Comparison of ENCODE assay signal across 17 mouse cellular contexts in the genomic region with DNA sequence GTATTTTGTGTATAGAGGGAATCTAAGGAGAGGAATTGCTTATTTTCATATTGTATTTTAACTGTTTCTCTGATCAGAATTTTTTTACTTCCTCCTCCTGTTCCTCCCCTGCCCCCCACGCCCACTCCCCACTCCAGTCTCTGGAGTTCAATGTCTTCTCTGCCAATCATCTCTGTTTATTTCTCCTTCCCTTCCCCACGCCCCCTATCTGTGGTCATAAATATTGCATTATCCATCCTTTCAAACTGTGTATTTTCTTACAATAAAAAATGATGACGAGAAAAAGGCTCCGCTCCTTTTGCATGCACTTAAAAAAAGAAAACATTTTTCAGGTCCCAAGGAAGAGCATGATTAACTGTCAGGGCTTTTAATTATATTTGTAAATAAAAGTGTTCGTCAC. TPM values are rescaled to one million over a fixed set of nuclear protein-coding genes. Genes with fewer than 3 reads are reported as not detected.
DNase-seq lines count a peak whose midpoint lies in the region; ATAC-seq and TF ChIP-seq lines count a peak whose summit lies in the region.
"Had no signal": no experiment of that assay in that cellular context is flagged by ENCODE, and none has a peak within 500 bp of the region (broad histone marks: within the 10 kb centered on the region; RNA-seq: fewer than 3 reads in every experiment).

No protein-coding gene starts in this region.

- H3K36me3 ChIP-seq in kidney, postnatal 0 days (ENCODE audit: insufficient read depth, low read length): no peaks in the 10 kb centered on the region

- ATAC-seq in kidney, postnatal 0 days (replicated peaks; ENCODE audit: low FRiP score, low read depth): no peak
- ATAC-seq: forebrain, embryonic 13.5 days had no signal

- H3K9ac ChIP-seq in kidney, postnatal 0 days (ENCODE audit: low read depth, low read length): no peak overlapping the region
- H3K9ac ChIP-seq: embryonic facial prominence, embryonic 13.5 days; forebrain, embryonic 13.5 days; limb, embryonic 13.5 days had no signal

- 44% methylated on average over 5 of the region's 5 CpGs for WGBS in kidney, postnatal 0 days

- H3K27ac ChIP-seq in kidney, postnatal 0 days: no peak overlapping the region
- H3K27ac ChIP-seq: embryonic facial prominence, embryonic 13.5 days; forebrain, embryonic 13.5 days; limb, embryonic 13.5 days had no signal

- peak; percentile 65 for TF ChIP-seq CTCF in kidney, postnatal 0 days (IDR thresholded peaks at IDR 0.05; ENCODE audit: low read depth)

- H3K4me1 ChIP-seq in kidney, postnatal 0 days (replicated peaks; ENCODE audit: insufficient read depth, low read length): no peaks in the 10 kb centered on the region
- H3K4me1 ChIP-seq: embryonic facial prominence, embryonic 13.5 days; forebrain, embryonic 13.5 days; limb, embryonic 13.5 days had no signal

- no peaks in the 10 kb centered on the region for H3K27me3 ChIP-seq in kidney, postnatal 0 days (ENCODE audit: insufficient read depth, low read length)
- H3K27me3 ChIP-seq: embryonic facial prominence, embryonic 13.5 days; forebrain, embryonic 13.5 days; limb, embryonic 13.5 days had no signal

- H3K4me3 ChIP-seq in kidney, postnatal 0 days (replicated peaks; ENCODE audit: low read depth, low read length): no peak overlapping the region
- H3K4me3 ChIP-seq: embryonic facial prominence, embryonic 13.5 days; forebrain, embryonic 13.5 days; limb, embryonic 13.5 days had no signal

- no peak overlapping the region for H3K4me2 ChIP-seq in kidney, postnatal 0 days (ENCODE audit: low read length)
- H3K4me2 ChIP-seq: embryonic facial prominence, embryonic 13.5 days; forebrain, embryonic 13.5 days had no signal

- DNase-seq in cerebellum, postnatal 10 days: peak; percentile 35 to 74
- no peak for DNase-seq in cerebellum, adult 11-12 months
- DNase-seq in kidney, postnatal 0 days (ENCODE audit: low spot score): peak; percentile 49
- no peak for DNase-seq in kidney, postnatal 10 days
- DNase-seq in 416B (ENCODE audit: low read depth): peak; percentile 24
- DNase-seq in embryo, embryonic 9.5 days (ENCODE audit: extremely low spot score): peak; percentile 9
- DNase-seq in spleen, postnatal 36 days (ENCODE audit: low spot score in 2 of 2): no peak
- no peak for DNase-seq in kidney, adult 18-20 months
- DNase-seq: adrenal gland, postnatal 36 days; cerebellum, adult 11 months; gastrocnemius, postnatal 36 days; heart, postnatal 10 days; kidney, adult 11 months; lung, postnatal 14 days had no signal

- H3K9me3 ChIP-seq in kidney, postnatal 0 days (replicated peaks; ENCODE audit: low read length): no peaks in the 10 kb centered on the region
- H3K9me3 ChIP-seq: embryonic facial prominence, embryonic 13.5 days; forebrain, embryonic 13.5 days; limb, embryonic 13.5 days had no signal

RNA-seq across cellular contexts. Expression of a gene that starts 12.6 kb away (rescaled TPM):
- polyA plus RNA-seq in kidney, postnatal 0 days (2015; fragmentation: Nextera tagmentation; extraction: Ambion mirVana): 625 and 668 TPM in 2 replicates

RNA-seq across cellular contexts. Expression of a gene that starts 44.1 kb away (rescaled TPM):
- polyA plus RNA-seq in kidney, postnatal 0 days (2015; fragmentation: Nextera tagmentation; extraction: Ambion mirVana): 9.5 and 11.6 TPM in 2 replicates

Comparison
In these comparisons a context has a peak if more than half of its experiments do, and no peak if none do; other contexts are left out.
1. DNase-seq: peak in cerebellum, postnatal 10 days (2 of 2), kidney, postnatal 0 days (single experiment), 416B (single experiment) and embryo, embryonic 9.5 days (single experiment); none in cerebellum, adult 11-12 months (single experiment), kidney, postnatal 10 days (single experiment), spleen, postnatal 36 days (0 of 2) and kidney, adult 18-20 months (single experiment).